Mouse (Mus musculus) frontal cortex, postnatal 25 days (tissue): ENCODE measurements around the gene Cela1.

Experiments
- DNase-seq, 2 experiments: peaks; one replicate each; pipeline ENCODE4 v3.0.0; 2022; ENCODE audit warnings: low spot score in 2 of 2

The Cela1 gene

DNA sequence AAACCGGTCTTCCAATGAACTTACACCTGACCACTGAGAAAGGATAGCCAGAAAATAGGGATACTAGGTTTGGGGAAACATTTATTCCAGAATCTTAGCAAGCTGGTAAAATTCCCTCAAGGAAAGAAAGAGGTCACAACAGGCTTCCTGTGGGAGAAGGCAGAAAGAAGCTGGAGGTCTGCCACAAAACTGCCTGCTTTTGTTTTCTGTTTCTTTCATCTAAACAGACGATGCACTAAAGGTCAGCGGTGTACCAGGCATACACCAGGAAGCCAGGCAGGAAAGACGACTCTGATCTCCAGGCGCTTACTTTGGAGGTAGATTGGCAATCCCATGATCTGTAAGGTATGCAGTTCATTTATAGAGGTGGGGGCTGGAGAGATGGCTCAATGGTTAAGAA is 16.9 kb downstream of the Cela1 start:
- no peak for DNase-seq

DNA sequence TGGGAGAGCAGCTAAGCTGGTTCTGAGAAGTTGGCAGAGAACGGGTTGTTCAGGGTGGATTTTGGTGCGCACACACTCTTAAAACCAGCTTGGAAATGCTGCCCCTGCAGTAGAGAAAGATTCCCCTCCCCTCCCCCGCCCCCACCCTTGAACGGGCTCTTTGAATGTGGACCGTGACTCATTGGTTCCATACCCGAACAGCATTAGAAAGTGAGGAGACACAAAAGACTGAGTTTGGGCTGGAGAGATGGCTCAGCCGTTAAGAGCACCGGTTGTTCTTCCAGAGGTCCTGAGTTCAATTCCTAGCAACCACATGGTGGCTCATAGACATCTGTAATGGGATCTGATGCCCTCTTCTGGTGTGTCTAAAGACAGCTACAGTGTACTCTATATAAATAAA is 17.7 kb downstream of the Cela1 start:
- DNase-seq, result no peak

DNA sequence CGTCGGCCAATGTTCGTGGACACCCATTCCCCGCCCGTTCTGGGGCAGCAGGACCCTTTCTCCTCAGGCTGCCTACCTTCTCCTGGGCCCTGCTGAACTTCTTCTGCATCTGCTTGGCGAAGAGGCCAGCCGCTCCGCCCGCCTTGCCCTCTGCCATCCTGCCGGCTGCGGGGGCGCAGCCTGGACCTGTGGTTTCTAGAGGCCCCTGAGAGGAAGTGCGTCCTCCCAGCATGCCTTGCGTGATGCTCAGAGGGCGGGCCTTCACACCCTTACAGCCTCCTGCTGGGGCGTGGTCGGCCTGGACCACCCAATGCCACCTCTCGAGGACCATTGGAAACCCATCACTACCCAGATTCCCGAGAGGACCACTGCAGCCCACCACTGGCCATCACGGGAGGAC is 18.4 kb downstream of the Cela1 start, which contains the start of gene Bin2:
Gene Bin2, minus strand, starts transcription at position 217 of the 400 bp plus-strand sequence.
- DNase-seq, result no peak

DNA sequence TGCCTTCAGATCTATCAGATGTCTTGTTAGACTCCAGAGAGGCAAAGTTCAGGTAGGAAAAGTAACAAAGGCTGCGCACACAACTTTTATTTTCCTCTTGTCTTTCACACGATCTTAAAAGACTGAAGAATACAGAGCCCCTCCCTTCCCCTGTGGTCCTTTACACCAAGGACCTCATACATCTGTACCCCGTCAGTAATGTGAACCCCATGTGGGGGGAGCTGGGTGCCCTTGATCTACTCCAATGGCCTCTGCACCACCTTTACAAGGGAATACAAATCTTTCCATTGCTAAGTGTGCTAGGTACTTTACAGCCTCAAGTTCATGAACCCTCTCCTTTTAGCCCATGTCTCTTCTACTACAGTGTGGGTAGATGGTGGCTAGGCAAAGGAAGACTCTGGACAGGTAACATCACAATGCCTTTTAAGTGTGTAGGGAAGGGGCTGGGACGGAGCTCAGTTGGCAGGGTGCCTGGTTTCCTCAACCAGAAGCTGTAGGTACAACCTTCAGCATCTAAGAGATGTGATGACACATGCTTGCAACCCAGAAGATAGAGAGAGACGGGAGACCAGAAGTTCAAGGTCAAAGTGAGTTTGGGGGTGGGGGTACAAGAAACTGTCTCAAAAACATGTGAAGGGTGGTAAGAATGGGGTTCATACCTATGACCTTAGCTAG is 19.7 kb downstream of the Cela1 start:
- no peak for DNase-seq

DNA sequence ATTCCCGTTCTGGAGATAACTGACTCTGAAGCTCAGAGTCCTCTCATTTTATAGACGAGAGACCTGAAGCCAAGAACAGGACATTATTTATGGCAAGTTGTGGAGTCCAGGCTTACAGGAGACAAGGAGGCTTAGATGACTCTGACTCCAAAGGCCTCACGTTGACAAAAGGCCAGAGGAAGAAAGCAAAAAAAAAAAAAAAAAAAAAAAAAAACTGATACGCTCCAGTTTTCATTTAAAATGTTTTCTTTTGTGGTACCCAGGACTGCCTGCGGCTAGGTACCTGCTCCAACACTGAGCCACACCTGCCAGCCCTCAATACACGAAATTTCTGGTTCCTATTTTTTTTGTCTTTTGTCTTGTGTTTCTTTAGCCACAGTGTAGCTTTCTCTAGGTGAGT is 20.3 kb downstream of the Cela1 start:
- DNase-seq, result no peak

DNA sequence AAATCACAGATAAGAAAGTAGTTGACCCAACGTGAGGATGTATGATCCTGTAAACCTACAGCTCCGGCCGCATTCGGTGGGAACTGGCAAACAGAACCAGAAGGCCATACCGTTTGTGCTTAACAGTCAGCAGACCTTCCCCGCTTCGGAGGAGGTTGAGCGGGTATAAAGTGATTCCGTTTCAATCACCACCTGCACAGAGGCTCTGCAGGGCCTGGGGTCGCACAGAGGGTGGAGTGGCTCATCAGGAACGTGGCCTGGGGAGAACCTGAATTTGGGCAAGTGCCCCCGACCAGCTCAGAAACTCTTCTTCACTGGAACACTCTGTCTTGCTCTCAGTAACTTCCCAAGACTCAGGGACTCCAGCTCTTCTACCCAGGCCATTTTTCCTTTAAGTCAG is 20.9 kb downstream of the Cela1 start:
- no peak for DNase-seq

DNA sequence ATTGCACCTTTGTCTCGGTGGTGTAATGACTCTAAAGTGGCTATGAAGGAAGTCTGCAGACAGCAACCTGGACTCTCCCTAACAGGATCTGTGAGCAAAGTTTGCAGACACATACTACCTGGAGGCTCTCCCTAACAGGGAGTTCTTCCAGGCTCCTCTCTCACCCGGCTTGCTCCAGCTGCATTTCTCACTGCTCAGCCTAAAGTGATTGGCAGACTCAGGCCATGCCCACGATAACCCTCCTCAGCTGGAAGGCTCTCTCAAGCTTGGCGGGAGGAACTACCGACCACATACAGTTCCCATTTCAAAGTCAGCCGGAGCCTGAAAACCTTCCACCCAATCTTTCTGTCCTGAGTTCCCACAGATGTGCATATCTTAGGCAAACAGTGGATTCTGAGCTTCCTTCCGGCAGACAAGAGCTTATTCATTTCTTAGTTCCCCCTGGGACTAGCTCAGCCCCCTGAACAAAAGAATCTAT is 21.5 kb downstream of the Cela1 start:
- DNase-seq, result no peak

DNA sequence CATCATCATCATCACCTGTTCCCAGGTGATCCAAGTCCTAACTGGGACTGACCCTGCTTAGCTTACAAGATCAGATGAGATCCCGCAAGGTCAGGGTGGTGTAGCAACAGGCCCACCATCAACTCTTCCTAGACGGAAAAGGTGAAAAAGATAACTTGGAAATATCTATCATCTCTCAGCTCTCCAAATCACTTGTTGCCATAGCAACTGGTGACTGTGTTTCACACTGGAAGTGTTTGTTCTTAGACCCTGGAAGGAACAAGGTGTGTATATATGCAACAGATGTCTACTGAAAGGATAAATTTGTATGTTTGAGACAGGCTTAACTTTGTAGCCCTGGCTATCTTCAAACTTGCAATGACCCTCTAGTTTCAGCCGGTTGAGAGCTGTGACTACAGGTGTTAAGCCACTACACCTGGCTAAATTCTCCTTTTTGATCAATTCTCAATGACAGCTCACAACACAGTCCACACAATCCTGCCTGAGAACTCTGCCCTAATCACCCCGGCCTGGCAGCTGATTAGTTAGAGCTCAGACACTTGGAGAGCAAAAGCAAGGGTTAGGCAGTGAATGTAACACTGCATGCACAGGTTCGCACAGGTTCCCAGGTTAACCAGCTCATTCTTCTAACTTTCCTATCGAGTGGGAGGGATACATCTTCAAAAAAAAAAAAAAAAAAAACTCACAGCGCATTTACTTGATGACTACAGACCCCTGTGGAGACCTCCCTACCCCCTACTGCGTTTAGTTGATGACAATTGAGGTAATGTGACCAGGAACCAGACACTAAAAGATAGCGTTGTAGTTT is 22.1 kb downstream of the Cela1 start:
- no peak for DNase-seq

DNA sequence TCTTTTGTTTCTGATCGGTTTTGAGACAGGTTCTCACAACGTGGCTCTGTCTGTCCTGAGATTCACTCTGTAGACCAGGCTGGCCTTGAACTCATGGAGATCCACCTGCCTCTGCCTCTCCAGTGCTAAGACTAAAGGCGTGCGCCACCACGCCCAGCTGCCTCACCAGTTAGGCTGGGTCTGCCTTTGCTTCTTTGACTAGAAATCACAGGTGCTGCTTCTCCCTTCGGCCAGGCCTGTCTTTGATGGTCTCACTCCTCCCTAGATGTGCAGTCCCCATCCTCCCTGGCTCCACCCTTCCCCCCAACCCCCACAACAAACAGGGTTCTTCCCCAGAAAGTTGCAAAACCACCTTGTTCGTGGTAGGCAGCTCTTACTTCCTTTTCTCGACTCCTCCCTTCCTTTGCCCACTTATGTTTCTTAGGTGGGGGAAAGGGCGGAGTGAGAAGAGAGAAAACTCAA is 22.9 kb downstream of the Cela1 start:
- no peak for DNase-seq

DNA sequence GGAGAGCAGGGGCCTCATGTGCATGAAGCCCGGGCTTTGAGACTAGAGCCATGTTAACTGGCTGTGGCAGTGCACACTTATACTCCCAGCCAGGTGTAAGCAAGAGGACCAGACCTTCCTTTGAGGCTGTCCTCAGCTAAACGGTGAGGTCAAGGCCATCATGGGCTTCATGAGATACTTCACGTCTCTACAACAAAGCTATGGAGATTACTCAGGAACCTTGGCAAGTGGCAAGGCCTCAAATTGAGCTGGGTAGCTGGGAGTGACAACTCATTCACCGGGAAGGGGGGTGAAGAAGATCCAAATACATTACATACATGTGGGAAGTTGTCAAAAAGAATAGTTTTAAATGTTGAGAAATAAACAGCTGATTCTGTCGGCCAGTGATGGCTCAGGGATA is 26.9 kb downstream of the Cela1 start:
- DNase-seq, result no peak

DNA sequence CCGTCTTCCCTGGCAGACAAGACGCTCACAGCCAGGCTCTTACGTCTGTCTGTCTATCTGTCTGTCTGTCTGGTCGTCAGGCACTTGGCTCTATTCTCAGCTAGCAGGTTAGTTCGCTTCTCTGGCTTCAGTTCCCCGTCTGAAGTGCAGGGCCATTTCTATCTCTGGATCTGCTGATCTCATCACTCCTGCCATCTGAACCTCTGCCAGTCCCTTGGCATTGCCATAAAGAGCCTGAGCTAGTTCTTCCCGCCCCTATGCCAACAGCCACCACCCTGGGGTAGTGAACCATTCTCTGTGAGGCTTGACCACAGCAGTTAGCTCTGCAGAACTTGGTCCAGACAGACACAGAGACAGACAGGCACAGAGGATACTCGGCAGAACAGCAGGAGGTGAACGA is 27.4 kb downstream of the Cela1 start:
- DNase-seq, result no peak

DNA sequence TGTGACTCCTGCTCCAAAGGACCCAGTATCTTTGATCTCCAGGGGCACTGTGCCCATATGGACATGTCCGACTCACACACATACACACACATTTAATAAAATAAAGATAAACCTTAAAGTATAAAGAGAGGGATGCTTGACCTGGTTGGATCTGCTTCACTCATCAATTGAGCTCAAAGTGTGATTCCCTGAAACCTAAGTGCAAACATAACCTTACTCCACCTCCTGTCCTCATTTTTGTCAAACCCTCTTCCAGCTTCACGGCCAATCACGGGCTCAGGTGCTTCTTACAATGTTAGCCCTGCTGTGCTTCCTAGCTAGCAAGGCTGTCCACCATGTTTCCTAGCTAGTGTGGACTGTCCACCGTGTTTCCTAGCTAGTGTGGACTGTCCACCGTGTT is 32.5 kb downstream of the Cela1 start:
- no peak for DNase-seq

DNA sequence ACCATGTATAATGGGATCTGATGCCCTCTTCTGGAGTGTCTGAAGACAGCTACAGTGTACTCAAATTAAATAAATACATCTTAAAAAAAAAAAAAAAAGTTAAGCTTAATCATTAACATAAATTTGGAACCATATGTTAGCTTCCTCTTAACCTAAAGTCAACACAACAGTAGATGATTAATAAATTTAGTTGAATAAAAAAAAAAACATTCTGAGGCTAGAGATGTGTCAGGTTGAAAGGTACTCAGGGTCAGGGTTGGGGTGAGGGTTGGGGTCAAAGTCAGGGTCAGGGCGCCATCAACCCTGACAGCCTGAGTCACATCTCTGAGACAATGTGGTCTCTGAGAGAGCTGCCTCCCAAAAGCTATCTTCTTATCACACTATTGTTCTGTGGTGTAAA is 33.5 kb downstream of the Cela1 start:
- no peak for DNase-seq

DNA sequence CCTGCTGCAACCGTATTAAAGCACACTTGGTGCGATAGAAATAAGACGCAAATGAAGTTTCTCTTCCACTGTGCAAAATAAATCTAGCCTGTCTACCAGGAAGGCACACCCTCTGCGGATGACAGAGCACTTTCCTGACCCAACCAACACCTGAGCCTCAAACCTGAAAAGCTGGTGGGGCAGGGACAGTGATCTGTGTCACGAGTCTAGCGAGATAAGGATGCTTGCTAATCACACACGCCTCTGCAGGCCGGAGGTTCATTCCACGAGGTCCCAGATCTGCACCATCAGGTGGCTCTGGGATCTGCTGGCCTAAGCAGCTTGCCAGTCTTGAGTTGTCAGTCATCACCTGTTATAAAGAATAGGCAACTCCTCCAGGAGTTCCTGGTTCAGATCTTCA is 36.1 kb downstream of the Cela1 start:
- no peak for DNase-seq

DNA sequence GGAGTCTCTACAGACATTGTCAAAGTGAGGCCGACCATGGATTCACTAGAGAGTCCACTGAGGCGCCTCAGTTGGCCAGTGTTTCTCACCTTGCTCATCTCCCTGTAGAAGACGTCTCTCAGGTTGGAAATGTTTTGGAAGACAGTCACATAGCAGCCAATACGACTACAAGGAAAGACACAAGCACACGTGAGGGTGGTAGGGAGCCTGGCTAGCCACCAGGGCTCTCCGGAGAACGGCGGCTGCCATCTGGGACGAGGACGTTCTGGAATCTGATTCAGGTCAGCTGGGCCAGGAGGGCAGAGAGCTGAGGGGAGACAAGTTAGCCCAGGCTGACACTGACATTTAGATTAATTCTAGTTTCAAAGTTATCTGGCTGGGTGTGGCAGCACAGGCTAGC is 37.6 kb downstream of the Cela1 start:
- no peak for DNase-seq

DNA sequence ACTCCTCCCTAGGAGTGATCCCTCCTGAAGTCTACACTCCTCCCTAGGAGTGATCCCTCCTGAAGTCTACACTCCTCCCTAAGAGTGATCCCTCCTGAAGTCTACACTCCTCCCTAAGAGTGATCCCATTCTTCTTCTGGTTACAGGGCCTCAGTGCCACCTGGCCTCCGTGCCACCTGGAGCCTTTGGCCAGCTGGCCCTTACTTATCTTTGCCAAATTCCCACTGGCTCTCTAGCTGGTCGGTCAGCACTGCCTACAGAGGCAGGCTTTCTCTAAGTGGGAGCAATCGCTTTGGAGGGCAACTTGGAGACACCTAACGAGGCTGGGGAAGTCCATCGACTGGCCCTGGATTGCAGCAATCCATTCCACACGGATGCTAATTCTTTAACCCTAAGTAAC is 41.6 kb downstream of the Cela1 start:
- DNase-seq, result no peak

DNA sequence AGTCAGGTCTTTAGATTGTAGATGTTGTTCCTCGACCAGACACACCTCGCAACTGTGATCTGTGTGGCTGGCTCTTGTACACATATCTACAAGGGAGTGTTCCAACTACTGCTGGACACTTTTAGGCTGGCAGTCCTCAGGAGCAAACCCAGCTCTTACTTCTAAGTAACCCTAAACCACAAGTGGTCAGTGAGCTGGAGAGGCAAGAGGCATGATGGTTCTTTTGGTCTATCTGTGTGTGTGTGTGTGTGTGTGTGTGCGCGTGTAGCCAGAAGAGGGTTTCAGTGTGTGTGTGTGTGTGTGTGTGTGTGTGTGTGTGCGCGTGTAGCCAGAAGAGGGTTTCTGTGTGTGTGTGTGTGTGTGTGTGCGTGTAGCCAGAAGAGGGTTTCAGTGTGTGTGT is 45.3 kb downstream of the Cela1 start:
- no peak for DNase-seq

DNA sequence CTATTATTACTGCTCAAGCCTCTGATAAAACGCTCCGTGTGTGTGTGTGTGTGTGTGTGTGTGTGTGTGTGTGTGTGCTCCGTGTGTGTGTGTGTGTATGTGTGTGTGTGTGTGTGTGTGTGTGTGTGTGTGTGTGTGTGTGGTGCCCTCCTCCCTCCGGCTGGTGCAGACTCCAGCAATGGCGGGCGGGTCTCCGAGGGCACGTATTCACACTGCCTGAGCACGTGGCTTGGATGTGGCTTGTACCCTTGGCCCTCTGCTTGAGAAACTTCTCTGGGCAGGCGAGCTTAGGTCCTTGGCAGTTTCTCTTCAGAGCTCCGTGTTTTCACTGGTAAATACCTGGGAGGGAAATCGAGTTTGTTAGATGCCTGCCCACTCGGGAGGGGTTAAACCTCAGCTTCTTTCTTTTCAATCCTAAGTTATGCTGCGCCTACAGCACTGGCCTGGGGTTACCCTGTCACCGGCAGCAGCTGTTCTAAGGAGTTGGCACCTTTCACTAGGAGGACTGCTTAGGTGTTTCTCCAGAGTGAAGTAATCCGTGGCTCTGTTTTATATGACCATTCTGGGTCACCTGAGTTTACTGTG is 46.4 kb downstream of the Cela1 start:
- DNase-seq, result no peak

DNA sequence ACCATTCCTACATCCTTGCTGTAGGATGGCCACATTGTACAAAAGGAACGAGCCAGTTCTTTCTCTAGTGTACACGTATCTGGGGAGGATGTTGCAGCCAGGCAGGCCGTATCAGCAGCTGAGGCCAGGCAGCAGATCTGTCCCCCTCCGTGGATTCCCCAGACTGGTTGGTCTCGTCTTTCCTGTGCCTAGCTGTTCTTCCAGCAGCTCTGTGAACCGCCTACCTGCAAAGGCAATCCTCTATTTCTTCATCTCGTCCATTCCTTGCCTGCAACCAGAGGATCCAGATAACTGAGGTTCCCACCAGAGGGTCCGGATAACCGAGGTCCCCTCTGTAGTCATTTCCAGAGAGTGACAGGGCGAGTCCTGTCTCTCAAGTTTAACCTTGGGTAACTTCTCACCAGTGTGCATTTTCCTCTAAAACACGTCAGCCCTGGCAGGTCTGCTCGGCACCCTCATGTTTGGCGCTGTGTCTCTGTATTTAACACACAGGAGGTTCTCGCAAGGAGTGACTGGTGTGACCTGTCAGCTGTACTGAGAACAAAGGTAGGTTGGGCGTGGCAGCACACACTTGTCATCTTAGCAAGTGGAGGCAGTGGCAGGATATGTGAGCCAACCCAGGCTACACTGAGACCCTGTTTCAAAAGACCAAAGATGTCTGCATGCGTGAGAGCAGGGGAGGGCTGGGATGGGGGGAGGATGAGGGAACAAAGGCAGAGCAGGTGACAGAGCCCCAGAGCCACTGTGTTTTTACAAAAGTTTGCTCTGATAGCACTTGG is 47.6 kb downstream of the Cela1 start:
- no peak for DNase-seq

DNA sequence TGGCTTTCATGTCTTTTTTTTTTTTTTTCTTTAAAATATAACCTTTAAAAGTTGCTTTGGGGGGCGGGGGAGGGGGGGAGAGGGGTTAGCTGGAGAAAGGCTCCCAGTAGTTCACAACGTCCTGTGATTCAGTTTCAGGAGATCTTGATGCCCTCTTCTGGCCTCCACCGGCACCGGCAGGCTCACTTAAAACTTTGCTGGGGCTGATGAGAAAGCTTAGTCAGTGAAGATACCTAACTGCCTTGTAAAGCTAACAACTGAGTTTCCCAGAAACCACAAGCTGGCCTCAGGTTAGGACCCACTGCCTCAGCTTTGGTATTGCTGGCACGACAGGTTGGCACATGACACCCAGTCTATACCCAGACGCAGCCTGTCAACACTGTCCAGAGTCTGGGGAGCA is 50.1 kb downstream of the Cela1 start:
- DNase-seq, result no peak

DNA sequence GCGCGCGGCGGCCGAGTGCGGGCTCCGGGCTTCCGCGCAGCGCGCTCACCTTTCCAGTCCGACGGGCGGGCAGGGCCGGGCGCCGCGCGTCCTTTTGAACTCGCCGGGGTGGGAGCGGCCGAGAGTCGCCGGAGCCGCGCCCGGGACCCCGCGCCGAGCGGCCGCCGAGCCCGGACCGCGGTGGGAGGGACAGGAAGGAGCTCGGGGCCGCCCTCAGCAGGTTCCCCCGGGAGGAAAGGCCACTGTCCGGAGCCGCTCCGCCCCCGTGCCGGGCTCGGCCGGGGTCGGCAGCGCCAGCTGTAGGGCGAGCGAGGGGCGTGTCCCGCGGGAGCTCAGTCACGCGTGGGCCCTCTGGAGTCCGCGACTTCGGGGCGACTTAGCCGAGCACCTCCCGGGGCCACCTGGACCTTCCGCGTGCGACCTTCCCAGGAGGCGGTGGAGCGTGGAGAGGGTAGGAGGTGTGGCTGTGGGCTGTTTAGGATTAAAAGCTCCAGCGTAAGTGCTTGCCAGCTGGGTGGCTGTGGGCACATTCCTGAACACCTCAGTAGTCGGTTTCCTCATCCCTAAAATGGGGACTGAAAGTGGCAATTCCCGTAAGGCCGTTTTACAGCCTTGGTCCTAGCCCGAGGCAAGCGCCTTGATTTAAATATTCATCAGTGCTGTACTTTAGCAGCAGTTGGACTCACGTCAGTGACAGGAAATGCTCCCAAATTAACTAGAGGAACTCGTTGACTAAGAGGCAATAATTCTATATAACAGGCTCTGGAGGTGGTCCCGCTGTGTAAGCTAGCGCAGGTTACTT is 50.8 kb downstream of the Cela1 start, which contains the start of gene Smagp:
Gene Smagp, minus strand, starts transcription at position 241 of the 802 bp plus-strand sequence.
- no peak for DNase-seq
